Mouse (Mus musculus): ENCODE measurements around the gene Thsd7b. TPM values are rescaled to one million over a fixed set of nuclear protein-coding genes. Genes with fewer than 3 reads are reported as not detected.

The Thsd7b gene
- polyA plus RNA-seq, 1 experiment from 2014 or later, result 0.33 TPM

GRCm38 (mm10) chr1:129411584-129411983, 138.5 kb downstream of the Thsd7b start:
- H3K9me3 ChIP-seq (ENCODE audit: control insufficient read depth), result no peaks in the 10 kb centered on the region
- no peak overlapping the region for H3K4me2 ChIP-seq (replicated peaks; ENCODE audit: low read depth)
- H3K36me3 ChIP-seq (ENCODE audit: control insufficient read depth, insufficient read depth), result no peaks in the 10 kb centered on the region
- 95% methylated on average over 1 of the region's 1 CpGs for WGBS
- no peaks in the 10 kb centered on the region for H3K27me3 ChIP-seq (replicated peaks; ENCODE audit: control insufficient read depth, insufficient read depth, low read length)
- no peak overlapping the region for H3K27ac ChIP-seq (ENCODE audit: low read depth, low read length)
- no peak overlapping the region for H3K4me3 ChIP-seq (ENCODE audit: low read depth, low read length)
- no peaks in the 10 kb centered on the region for H3K4me1 ChIP-seq (replicated peaks; ENCODE audit: control insufficient read depth, insufficient read depth, low read length)
- TF ChIP-seq CTCF (IDR thresholded peaks at IDR 0.05; ENCODE audit: low read depth), result no peak
- ATAC-seq, result no peak
- H3K9ac ChIP-seq (ENCODE audit: low read depth, low read length), result no peak overlapping the region

GRCm38 (mm10) chr1:129421581-129421980, 148.5 kb downstream of the Thsd7b start:
- no peak for ATAC-seq
- Histone ChIP-seq H3K4me2 (replicated peaks; ENCODE audit: low read depth) (no peak overlapping the region), H3K9me3 (ENCODE audit: control insufficient read depth) (no peaks in the 10 kb centered on the region), H3K36me3 (ENCODE audit: control insufficient read depth, insufficient read depth) (no peaks in the 10 kb centered on the region), H3K9ac (ENCODE audit: low read depth, low read length) (no peak overlapping the region), H3K4me3 (ENCODE audit: low read depth, low read length) (no peak overlapping the region), H3K4me1 (replicated peaks; ENCODE audit: control insufficient read depth, insufficient read depth, low read length) (no peaks in the 10 kb centered on the region), H3K27me3 (replicated peaks; ENCODE audit: control insufficient read depth, insufficient read depth, low read length) (no peaks in the 10 kb centered on the region), H3K27ac (ENCODE audit: low read depth, low read length) (no peak overlapping the region)
- TF ChIP-seq CTCF (IDR thresholded peaks at IDR 0.05; ENCODE audit: low read depth), result no peak

DNA sequence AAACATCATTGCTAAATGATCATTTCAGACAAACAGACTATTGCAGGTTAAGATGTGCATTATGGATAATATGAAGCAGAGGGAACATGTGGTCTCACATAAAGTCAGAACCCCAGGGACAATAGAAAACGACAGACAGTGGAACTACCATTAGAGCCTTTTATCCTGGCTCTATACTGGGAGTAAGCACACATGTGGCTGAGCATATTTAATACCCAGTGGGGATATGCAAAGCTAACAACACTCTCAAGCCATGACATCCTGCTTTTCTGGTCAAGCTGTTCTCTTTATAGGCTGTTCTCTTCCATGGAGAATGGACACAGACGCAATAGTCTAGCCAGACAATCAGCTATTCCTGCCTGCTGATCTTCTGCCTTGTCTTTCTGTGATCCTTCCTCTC, 191.3 kb downstream of the Thsd7b start:
- Histone ChIP-seq H3K9me3 (ENCODE audit: control insufficient read depth) (no peaks in the 10 kb centered on the region), H3K9ac (ENCODE audit: low read depth, low read length) (no peak overlapping the region), H3K27me3 (replicated peaks; ENCODE audit: control insufficient read depth, insufficient read depth, low read length) (no peaks in the 10 kb centered on the region), H3K4me2 (replicated peaks; ENCODE audit: low read depth) (no peak overlapping the region), H3K27ac (ENCODE audit: low read depth, low read length) (no peak overlapping the region), H3K4me3 (ENCODE audit: low read depth, low read length) (no peak overlapping the region), H3K36me3 (ENCODE audit: control insufficient read depth, insufficient read depth) (no peaks in the 10 kb centered on the region), H3K4me1 (replicated peaks; ENCODE audit: control insufficient read depth, insufficient read depth, low read length) (no peaks in the 10 kb centered on the region)
- no peak for ATAC-seq
- TF ChIP-seq CTCF (IDR thresholded peaks at IDR 0.05; ENCODE audit: low read depth), result no peak
- WGBS, result 85% methylated on average over 2 of the region's 2 CpGs

DNA sequence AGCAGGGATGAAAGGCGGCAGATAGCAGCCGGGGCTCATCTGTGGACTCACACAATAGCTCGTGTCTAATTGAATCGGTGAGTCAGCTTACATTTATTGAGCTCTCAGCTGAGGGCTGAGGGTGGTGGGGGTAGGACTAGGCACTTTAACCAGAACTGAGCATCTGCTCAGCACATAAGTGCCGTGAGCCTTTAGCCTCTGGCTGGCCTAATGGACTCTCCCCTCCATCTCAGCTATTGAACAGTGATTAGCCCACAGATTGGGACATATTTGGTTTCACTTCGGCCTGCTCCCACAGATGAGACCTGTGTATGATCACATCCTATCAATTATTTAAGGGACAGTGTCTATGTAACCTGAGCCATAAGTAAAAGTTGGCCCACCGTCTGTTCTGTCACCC, 200.4 kb downstream of the Thsd7b start:
- no peak overlapping the region for H3K27ac ChIP-seq (ENCODE audit: low read depth, low read length)
- no peaks in the 10 kb centered on the region for H3K36me3 ChIP-seq (ENCODE audit: control insufficient read depth, insufficient read depth)
- H3K9me3 ChIP-seq (ENCODE audit: control insufficient read depth), result no peaks in the 10 kb centered on the region
- no peaks in the 10 kb centered on the region for H3K4me1 ChIP-seq (replicated peaks; ENCODE audit: control insufficient read depth, insufficient read depth, low read length)
- no peak overlapping the region for H3K9ac ChIP-seq (ENCODE audit: low read depth, low read length)
- H3K4me2 ChIP-seq (replicated peaks; ENCODE audit: low read depth), result no peak overlapping the region
- WGBS, result 80% methylated on average over 7 of the region's 7 CpGs
- no peaks in the 10 kb centered on the region for H3K27me3 ChIP-seq (replicated peaks; ENCODE audit: control insufficient read depth, insufficient read depth, low read length)
- no peak for ATAC-seq
- no peak overlapping the region for H3K4me3 ChIP-seq (ENCODE audit: low read depth, low read length)
- no peak for TF ChIP-seq CTCF (IDR thresholded peaks at IDR 0.05; ENCODE audit: low read depth)

DNA sequence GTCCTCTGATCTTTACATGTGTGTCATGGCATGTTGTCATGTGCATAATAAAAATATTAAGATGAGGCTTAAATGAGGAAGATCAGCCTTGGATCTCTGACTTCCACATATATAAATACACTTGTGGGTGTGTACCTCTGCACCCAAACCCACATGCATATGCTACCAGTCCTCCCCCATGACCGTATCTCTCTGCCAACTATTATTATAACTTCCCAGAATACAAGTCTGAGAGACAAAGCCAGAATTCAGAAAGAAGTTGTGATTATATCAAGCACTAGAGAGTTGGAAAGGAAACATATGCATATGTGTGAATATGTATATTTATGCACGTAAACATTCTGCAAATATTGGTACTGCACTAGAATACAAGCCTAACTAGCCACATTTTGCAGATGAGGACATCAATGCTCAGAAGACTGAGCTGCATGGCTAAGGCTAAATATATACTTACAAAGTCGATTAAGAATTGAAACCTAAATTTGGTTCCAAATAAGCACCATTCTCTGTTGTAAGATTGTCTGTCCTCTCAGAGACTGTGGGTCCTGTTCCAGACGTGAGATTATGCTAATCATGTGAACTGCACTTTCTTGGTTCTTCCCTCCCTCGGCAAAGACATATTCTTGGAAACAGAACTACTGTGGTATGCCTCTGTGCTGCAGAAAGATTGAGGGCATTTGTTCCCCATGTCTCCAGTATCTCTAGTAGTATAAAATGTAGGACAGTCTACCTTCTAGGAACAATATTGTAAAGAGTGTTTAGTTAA, 211.3 kb downstream of the Thsd7b start:
- no peak overlapping the region for H3K4me3 ChIP-seq (ENCODE audit: low read depth, low read length)
- ATAC-seq, result no peak
- no peak overlapping the region for H3K27ac ChIP-seq (ENCODE audit: low read depth, low read length)
- no peak for TF ChIP-seq CTCF (IDR thresholded peaks at IDR 0.05; ENCODE audit: low read depth)
- no peaks in the 10 kb centered on the region for H3K36me3 ChIP-seq (ENCODE audit: control insufficient read depth, insufficient read depth)
- H3K9ac ChIP-seq (ENCODE audit: low read depth, low read length), result no peak overlapping the region
- WGBS, result 63% methylated on average over 5 of the region's 5 CpGs
- H3K4me2 ChIP-seq (replicated peaks; ENCODE audit: low read depth), result no peak overlapping the region
- H3K9me3 ChIP-seq (ENCODE audit: control insufficient read depth), result no peaks in the 10 kb centered on the region
- no peaks in the 10 kb centered on the region for H3K27me3 ChIP-seq (replicated peaks; ENCODE audit: control insufficient read depth, insufficient read depth, low read length)
- H3K4me1 ChIP-seq (replicated peaks; ENCODE audit: control insufficient read depth, insufficient read depth, low read length), result no peaks in the 10 kb centered on the region

DNA sequence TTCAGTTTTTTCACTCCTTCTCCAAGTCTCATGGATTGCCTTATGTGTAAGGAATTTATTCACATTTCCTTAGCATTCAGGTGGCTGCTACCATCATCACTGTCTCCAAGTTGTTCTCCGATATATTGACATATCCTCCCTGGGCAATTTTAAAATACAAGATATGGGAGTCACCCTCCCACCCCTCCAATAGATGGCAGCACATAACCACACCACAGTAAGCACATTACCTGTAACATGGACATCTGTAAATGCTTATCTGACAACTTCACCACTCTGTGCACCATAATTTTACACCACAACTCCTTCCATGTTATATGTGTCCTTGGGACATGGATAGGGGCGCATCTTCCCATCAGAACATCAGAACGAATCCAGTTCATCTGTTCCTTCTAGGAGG, 218.0 kb downstream of the Thsd7b start:
- no peak overlapping the region for H3K4me2 ChIP-seq (replicated peaks; ENCODE audit: low read depth)
- no peaks in the 10 kb centered on the region for H3K4me1 ChIP-seq (replicated peaks; ENCODE audit: control insufficient read depth, insufficient read depth, low read length)
- H3K4me3 ChIP-seq (ENCODE audit: low read depth, low read length), result no peak overlapping the region
- ATAC-seq, result no peak
- no peaks in the 10 kb centered on the region for H3K27me3 ChIP-seq (replicated peaks; ENCODE audit: control insufficient read depth, insufficient read depth, low read length)
- no peaks in the 10 kb centered on the region for H3K9me3 ChIP-seq (ENCODE audit: control insufficient read depth)
- H3K9ac ChIP-seq (ENCODE audit: low read depth, low read length), result no peak overlapping the region
- 86% methylated on average over 3 of the region's 3 CpGs for WGBS
- no peak overlapping the region for H3K27ac ChIP-seq (ENCODE audit: low read depth, low read length)
- no peaks in the 10 kb centered on the region for H3K36me3 ChIP-seq (ENCODE audit: control insufficient read depth, insufficient read depth)
- TF ChIP-seq CTCF (IDR thresholded peaks at IDR 0.05; ENCODE audit: low read depth), result peak; percentile 56

All from intestine, postnatal 0 days (tissue).